Mouse (Mus musculus) neural tube, embryonic 12.5 days (tissue): Measurements from ENCODE around the gene Mx1. TPM values are rescaled to one million over a fixed set of nuclear protein-coding genes. Genes with fewer than 3 reads are reported as not detected.

ENCODE experiments used
- ATAC-seq: fragments of 200-750 bp; cut with Nextera tagmentation; 2 replicates; pipeline ENCODE4 v1.8.0; 2017; ENCODE audit warnings: low read depth, mild to moderate bottlenecking, moderate TSS enrichment, moderate library complexity; ENCODE audit not compliant: low FRiP score
- H3K27ac ChIP-seq: fragments of 300-500 bp; sonication (generic); 2 replicates; pipeline ENCODE4 v1.5.1; 2016
- H3K27me3 ChIP-seq: fragments of 300-500 bp; sonication (generic); replicated peaks from 2 replicates; pipeline ENCODE4 v1.6.1; 2016; ENCODE audit warnings: mild to moderate bottlenecking
- H3K36me3 ChIP-seq: fragments of 300-500 bp; sonication (generic); 2 replicates; pipeline ENCODE4 v1.6.1; 2016; ENCODE audit warnings: mild to moderate bottlenecking
- H3K4me1 ChIP-seq: fragments of 300-500 bp; sonication (generic); 2 replicates; pipeline ENCODE4 v1.6.1; 2016
- H3K4me2 ChIP-seq: fragments of 300-500 bp; sonication (generic); replicated peaks from 2 replicates; pipeline ENCODE4 v1.6.1; 2016; ENCODE audit warnings: mild to moderate bottlenecking
- H3K4me3 ChIP-seq: fragments of 300-500 bp; sonication (generic); 2 replicates; pipeline ENCODE4 v1.5.1; 2016
- H3K9ac ChIP-seq: fragments of 300-500 bp; sonication (generic); 2 replicates; pipeline ENCODE4 v1.6.1; 2016; ENCODE audit warnings: mild to moderate bottlenecking
- H3K9me3 ChIP-seq: fragments of 300-500 bp; sonication (generic); 2 replicates; pipeline ENCODE4 v1.6.1; 2016; ENCODE audit warnings: mild to moderate bottlenecking
- WGBS: fragments of 180-500 bp; shearing (Covaris S2); methylation state at CpG from one replicate; pipeline ENCODE4 v1.1.7; 2016; 5-methylcytosine and 5-hydroxymethylcytosine counted together
- polyA plus RNA-seq: library from polyadenylated mRNA; unstranded; fragments of >200 nt; fragmentation: Nextera tagmentation; extraction: Ambion mirVana; gene quantifications from 2 replicates; pipeline ENCODE4 v1.2.1, GENCODE M21; 2016

Mx1 gene
- polyA plus RNA-seq, 1 experiment from 2014 or later, result 0.06 TPM

GRCm38 (mm10) chr16:97438191-97438590 is 24.5 kb downstream of the Mx1 start:
- Histone ChIP-seq H3K9ac (no peak overlapping the region), H3K9me3 (no peaks in the 10 kb centered on the region), H3K4me2 (no peak overlapping the region), H3K27ac (no peak overlapping the region), H3K4me1 (no peaks in the 10 kb centered on the region), H3K27me3 (no peaks in the 10 kb centered on the region), H3K4me3 (no peak overlapping the region), H3K36me3 (no peaks in the 10 kb centered on the region)
- WGBS, result 80% methylated on average over 3 of the region's 3 CpGs
- ATAC-seq, result no peak

GRCm38 (mm10) chr16:97437448-97438056 is 25.2 kb downstream of the Mx1 start:
- H3K9me3 ChIP-seq, result no peaks in the 10 kb centered on the region
- no peaks in the 10 kb centered on the region for H3K4me1 ChIP-seq
- H3K27ac ChIP-seq, result no peak overlapping the region
- H3K36me3 ChIP-seq, result no peaks in the 10 kb centered on the region
- no peaks in the 10 kb centered on the region for H3K27me3 ChIP-seq
- H3K4me2 ChIP-seq, result no peak overlapping the region
- 47% methylated on average over 1 of the region's 1 CpGs for WGBS
- no peak overlapping the region for H3K4me3 ChIP-seq
- no peak for ATAC-seq
- no peak overlapping the region for H3K9ac ChIP-seq

- 92% methylated on average over 2 of the region's 2 CpGs for WGBS
- H3K9me3 ChIP-seq, result no peaks in the 10 kb centered on the region
- no peak for ATAC-seq
- H3K4me2 ChIP-seq, result no peak overlapping the region
- H3K36me3 ChIP-seq, result no peaks in the 10 kb centered on the region
- H3K27ac ChIP-seq, result no peak overlapping the region
- no peaks in the 10 kb centered on the region for H3K4me1 ChIP-seq
- H3K27me3 ChIP-seq, result no peaks in the 10 kb centered on the region
- no peak overlapping the region for H3K4me3 ChIP-seq
- no peak overlapping the region for H3K9ac ChIP-seq
Measured at GRCm38 (mm10) chr16:97434206-97434605, 28.5 kb downstream of the Mx1 start.

- Histone ChIP-seq H3K27me3 (no peaks in the 10 kb centered on the region), H3K4me2 (no peak overlapping the region), H3K36me3 (no peaks in the 10 kb centered on the region), H3K27ac (no peak overlapping the region), H3K9me3 (no peaks in the 10 kb centered on the region), H3K4me3 (no peak overlapping the region), H3K9ac (no peak overlapping the region), H3K4me1 (no peaks in the 10 kb centered on the region)
- no peak for ATAC-seq
- WGBS, result 85% methylated on average over 4 of the region's 4 CpGs
Measured at GRCm38 (mm10) chr16:97431328-97431727, 31.4 kb downstream of the Mx1 start.

GRCm38 (mm10) chr16:97430091-97430490 is 32.6 kb downstream of the Mx1 start:
- no peaks in the 10 kb centered on the region for H3K27me3 ChIP-seq
- no peaks in the 10 kb centered on the region for H3K4me1 ChIP-seq
- no peaks in the 10 kb centered on the region for H3K36me3 ChIP-seq
- no peak overlapping the region for H3K4me3 ChIP-seq
- no peak overlapping the region for H3K27ac ChIP-seq
- no peak for ATAC-seq
- no peak overlapping the region for H3K4me2 ChIP-seq
- no peaks in the 10 kb centered on the region for H3K9me3 ChIP-seq
- WGBS, result 89% methylated on average over 4 of the region's 4 CpGs
- no peak overlapping the region for H3K9ac ChIP-seq

GRCm38 (mm10) chr16:97428026-97428425 is 34.7 kb downstream of the Mx1 start:
- no peak overlapping the region for H3K4me2 ChIP-seq
- no peak overlapping the region for H3K27ac ChIP-seq
- H3K4me3 ChIP-seq, result no peak overlapping the region
- no peaks in the 10 kb centered on the region for H3K27me3 ChIP-seq
- H3K9ac ChIP-seq, result no peak overlapping the region
- H3K4me1 ChIP-seq, result no peaks in the 10 kb centered on the region
- no peaks in the 10 kb centered on the region for H3K9me3 ChIP-seq
- no peak for ATAC-seq
- WGBS, result 85% methylated on average over 3 of the region's 3 CpGs
- H3K36me3 ChIP-seq, result no peaks in the 10 kb centered on the region

- no peak for ATAC-seq
- Histone ChIP-seq H3K27me3 (no peaks in the 10 kb centered on the region), H3K4me3 (no peak overlapping the region), H3K9me3 (no peaks in the 10 kb centered on the region), H3K4me2 (no peak overlapping the region), H3K4me1 (no peaks in the 10 kb centered on the region), H3K27ac (no peak overlapping the region), H3K36me3 (no peaks in the 10 kb centered on the region), H3K9ac (no peak overlapping the region)
- WGBS, result 84% methylated on average over 1 of the region's 1 CpGs
Measured at GRCm38 (mm10) chr16:97423627-97424026, 39.1 kb downstream of the Mx1 start.

GRCm38 (mm10) chr16:97421671-97422070 is 41.0 kb downstream of the Mx1 start:
- Histone ChIP-seq H3K9me3 (no peaks in the 10 kb centered on the region), H3K27ac (no peak overlapping the region), H3K4me2 (no peak overlapping the region), H3K4me3 (no peak overlapping the region), H3K9ac (no peak overlapping the region), H3K36me3 (no peaks in the 10 kb centered on the region), H3K27me3 (no peaks in the 10 kb centered on the region), H3K4me1 (no peaks in the 10 kb centered on the region)
- no peak for ATAC-seq
- 87% methylated on average over 6 of the region's 6 CpGs for WGBS

- no peak overlapping the region for H3K4me2 ChIP-seq
- WGBS, result 93% methylated on average over 6 of the region's 6 CpGs
- H3K4me1 ChIP-seq, result no peaks in the 10 kb centered on the region
- no peak for ATAC-seq
- no peak overlapping the region for H3K4me3 ChIP-seq
- H3K27me3 ChIP-seq, result no peaks in the 10 kb centered on the region
- H3K27ac ChIP-seq, result no peak overlapping the region
- H3K9ac ChIP-seq, result no peak overlapping the region
- no peaks in the 10 kb centered on the region for H3K36me3 ChIP-seq
- H3K9me3 ChIP-seq, result no peaks in the 10 kb centered on the region
Measured at GRCm38 (mm10) chr16:97418749-97419453, 43.8 kb downstream of the Mx1 start.

GRCm38 (mm10) chr16:97417896-97418542 is 44.7 kb downstream of the Mx1 start:
- Histone ChIP-seq H3K27me3 (no peaks in the 10 kb centered on the region), H3K4me2 (no peak overlapping the region), H3K27ac (no peak overlapping the region), H3K9me3 (no peaks in the 10 kb centered on the region), H3K4me3 (no peak overlapping the region), H3K4me1 (no peaks in the 10 kb centered on the region), H3K9ac (no peak overlapping the region), H3K36me3 (no peaks in the 10 kb centered on the region)
- peak; percentile 79 for ATAC-seq
- WGBS, result 20% methylated on average over 4 of the region's 4 CpGs

- no peak overlapping the region for H3K9ac ChIP-seq
- H3K4me2 ChIP-seq, result no peak overlapping the region
- H3K4me3 ChIP-seq, result no peak overlapping the region
- no peak for ATAC-seq
- H3K4me1 ChIP-seq, result no peaks in the 10 kb centered on the region
- no peaks in the 10 kb centered on the region for H3K27me3 ChIP-seq
- 94% methylated on average over 5 of the region's 5 CpGs for WGBS
- H3K9me3 ChIP-seq, result no peaks in the 10 kb centered on the region
- H3K36me3 ChIP-seq, result no peaks in the 10 kb centered on the region
- H3K27ac ChIP-seq, result no peak overlapping the region
Measured at GRCm38 (mm10) chr16:97405476-97406012, 57.2 kb downstream of the Mx1 start.

- no peaks in the 10 kb centered on the region for H3K27me3 ChIP-seq
- H3K36me3 ChIP-seq, result no peaks in the 10 kb centered on the region
- no peaks in the 10 kb centered on the region for H3K4me1 ChIP-seq
- H3K27ac ChIP-seq, result no peak overlapping the region
- H3K4me2 ChIP-seq, result no peak overlapping the region
- H3K4me3 ChIP-seq, result no peak overlapping the region
- no peaks in the 10 kb centered on the region for H3K9me3 ChIP-seq
- H3K9ac ChIP-seq, result no peak overlapping the region
- 69% methylated on average over 4 of the region's 4 CpGs for WGBS
- ATAC-seq, result no peak
Measured at GRCm38 (mm10) chr16:97402213-97402785, 60.4 kb downstream of the Mx1 start.
